Mouse (Mus musculus): Measurements from ENCODE around the gene Plppr5. TPM values are rescaled to one million over a fixed set of nuclear protein-coding genes. Genes with fewer than 3 reads are reported as not detected.
A peak's percentile ranks its signal among the peaks of the same experiment; 100 is the strongest.

Plppr5 gene
- total RNA-seq, 2 experiments from 2014 or later: 51.5 to 52.9 TPM

- no peak for DNase-seq (ENCODE audit: low spot score in 2 of 2)
- intact Hi-C loops (cut with DNase I): loop anchor here (10.0 kb wide), 1 partner anchor 110 kb away; the partner anchor contains the start of gene Plppr5
Observed at GRCm38 (mm10) chr3:117684640-117685039, 110.0 kb downstream of the Plppr5 start.

GRCm38 (mm10) chr3:117686036-117686435, 111.4 kb downstream of the Plppr5 start:
- DNase-seq (ENCODE audit: low spot score in 2 of 2): peak in 1 of 2 experiments; percentile 29
- intact Hi-C loops (cut with DNase I): loop anchor here (10.0 kb wide), 1 partner anchor 111 kb away; the partner anchor contains the start of gene Plppr5

GRCm38 (mm10) chr3:117686648-117687047, 112.0 kb downstream of the Plppr5 start:
- DNase-seq (ENCODE audit: low spot score in 2 of 2): peak; percentile 26 to 44
- intact Hi-C loops (cut with DNase I): loop anchor here (10.0 kb wide), 1 partner anchor 112 kb away; the partner anchor contains the start of gene Plppr5

- intact Hi-C loops (cut with DNase I): no loop called here
- no peak for DNase-seq (ENCODE audit: low spot score in 2 of 2)
Observed at GRCm38 (mm10) chr3:117694736-117695135, 120.1 kb downstream of the Plppr5 start.

- intact Hi-C loops (cut with DNase I): no loop called here
- DNase-seq (ENCODE audit: low spot score in 2 of 2): no peak
Observed at GRCm38 (mm10) chr3:117696350-117696749, 121.7 kb downstream of the Plppr5 start.

- intact Hi-C loops (cut with DNase I): no loop called here
- DNase-seq (ENCODE audit: low spot score in 2 of 2): no peak
Observed at GRCm38 (mm10) chr3:117708788-117709187, 134.2 kb downstream of the Plppr5 start.

- peak; percentile 47 to 65 for DNase-seq (ENCODE audit: low spot score in 2 of 2)
- intact Hi-C loops (cut with DNase I): loop anchor here (5.0 to 10.0 kb wide), 2 partner anchors 71 to 128 kb away; no protein-coding TSS in a partner anchor
Observed at GRCm38 (mm10) chr3:117716534-117717280, 142.1 kb downstream of the Plppr5 start.

GRCm38 (mm10) chr3:117723390-117723789, 148.8 kb downstream of the Plppr5 start:
- intact Hi-C loops (cut with DNase I): no loop called here
- DNase-seq (ENCODE audit: low spot score in 2 of 2): no peak

GRCm38 (mm10) chr3:117724521-117724920, 149.9 kb downstream of the Plppr5 start:
- DNase-seq (ENCODE audit: low spot score in 2 of 2): no peak
- intact Hi-C loops (cut with DNase I): no loop called here

- DNase-seq (ENCODE audit: low spot score in 2 of 2): no peak
- intact Hi-C loops (cut with DNase I): no loop called here
Observed at GRCm38 (mm10) chr3:117725501-117725900, 150.9 kb downstream of the Plppr5 start.

- intact Hi-C loops (cut with DNase I): no loop called here
- DNase-seq (ENCODE audit: low spot score in 2 of 2): no peak
Observed at GRCm38 (mm10) chr3:117728136-117728535, 153.5 kb downstream of the Plppr5 start.

GRCm38 (mm10) chr3:117729121-117730072, 154.8 kb downstream of the Plppr5 start:
- intact Hi-C loops (cut with DNase I): no loop called here
- no peak for DNase-seq (ENCODE audit: low spot score in 2 of 2)

- intact Hi-C loops (cut with DNase I): no loop called here
- peak in 1 of 2 experiments; percentile 10 for DNase-seq (ENCODE audit: low spot score in 2 of 2)
Observed at GRCm38 (mm10) chr3:117731545-117731944, 156.9 kb downstream of the Plppr5 start.

GRCm38 (mm10) chr3:117732661-117733060, 158.0 kb downstream of the Plppr5 start:
- no peak for DNase-seq (ENCODE audit: low spot score in 2 of 2)
- intact Hi-C loops (cut with DNase I): no loop called here

Other genes starting within 250 kb of the Plppr5 start
- 100 to 1,000 TPM; 269 to 282 TPM for gene Plppr4, start 214.0 kb upstream of the Plppr5 start, total RNA-seq (2021)